Mouse (Mus musculus) adrenal gland, postnatal 4 days (tissue): ENCODE results near the gene Ulk1. TPM values are rescaled to one million over a fixed set of nuclear protein-coding genes. Genes with fewer than 3 reads are reported as not detected.
"Not testable (repeated sequence)": the region's sequence is repeated elsewhere in the genome, so short reads cannot be mapped to it uniquely, and the experiment has no call there.

Experiments used
- DNase-seq, 2 experiments: peaks; one replicate each; pipeline ENCODE4 v3.0.0; 2021 to 2022; ENCODE audit warnings: low spot score in 2 of 2, mixed read lengths in 2 of 2
- long read RNA-seq, 2 experiments: library from polyadenylated mRNA; stranded (forward); transcript quantifications; one replicate each; pipeline ENCODE4 v2.0.0; 2021
- total RNA-seq, 2 experiments: library from RNA; stranded (reverse); gene quantifications; 2 replicates each; pipeline ENCODE4 v1.2.3; 2021

Gene Ulk1
- 10 to 100 TPM; 59.5 to 64.8 TPM for total RNA-seq
- long read RNA-seq, experiment 1, full-length matches to known transcripts, result 1 of 16 reads
- long read RNA-seq, experiment 1, partial matches to known transcripts, result 10 of 16 reads
- long read RNA-seq, experiment 1, other reads (novel, unspliced or antisense), result 5 of 16 reads
- long read RNA-seq, experiment 2, partial matches to known transcripts, result 16 of 27 reads
- long read RNA-seq, experiment 2, other reads (novel, unspliced or antisense), result 11 of 27 reads

DNA sequence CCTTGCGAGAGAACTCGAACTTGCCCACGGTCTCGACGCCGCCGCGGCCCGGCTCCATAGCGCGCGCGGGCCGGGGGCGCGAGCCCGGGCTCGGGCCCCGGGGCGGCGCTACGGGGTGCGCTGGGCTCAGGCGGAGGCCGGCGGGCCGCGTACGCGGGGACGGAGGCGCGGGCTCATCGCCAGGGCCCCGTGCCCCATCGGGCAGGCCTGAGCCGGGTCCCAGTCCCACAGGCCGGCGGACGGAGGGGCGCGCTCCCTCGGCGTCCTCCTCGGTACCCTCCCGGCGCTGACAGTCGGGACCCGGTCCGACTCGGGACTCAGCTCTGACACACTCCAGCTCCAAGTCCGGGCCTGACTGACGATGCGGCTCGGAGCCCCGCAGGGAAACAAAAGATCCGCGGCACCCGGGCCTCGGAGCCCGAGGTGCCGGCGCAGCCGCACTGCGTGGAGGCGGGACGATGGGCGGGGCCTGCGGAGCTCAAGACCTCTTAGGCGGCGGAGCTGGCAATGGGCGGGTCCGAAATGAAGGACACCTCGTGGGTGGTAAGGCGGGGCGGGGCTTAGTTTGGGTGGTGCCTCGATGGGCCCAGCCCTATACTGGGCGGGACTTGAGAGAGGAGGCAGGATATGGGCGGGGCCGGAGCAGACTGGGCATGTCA is at the start of gene Ulk1:
Gene Ulk1 (minus strand): TSS at position 431 of the 659 bp plus-strand sequence.
- peak; percentile 96 to 100 for DNase-seq

DNA sequence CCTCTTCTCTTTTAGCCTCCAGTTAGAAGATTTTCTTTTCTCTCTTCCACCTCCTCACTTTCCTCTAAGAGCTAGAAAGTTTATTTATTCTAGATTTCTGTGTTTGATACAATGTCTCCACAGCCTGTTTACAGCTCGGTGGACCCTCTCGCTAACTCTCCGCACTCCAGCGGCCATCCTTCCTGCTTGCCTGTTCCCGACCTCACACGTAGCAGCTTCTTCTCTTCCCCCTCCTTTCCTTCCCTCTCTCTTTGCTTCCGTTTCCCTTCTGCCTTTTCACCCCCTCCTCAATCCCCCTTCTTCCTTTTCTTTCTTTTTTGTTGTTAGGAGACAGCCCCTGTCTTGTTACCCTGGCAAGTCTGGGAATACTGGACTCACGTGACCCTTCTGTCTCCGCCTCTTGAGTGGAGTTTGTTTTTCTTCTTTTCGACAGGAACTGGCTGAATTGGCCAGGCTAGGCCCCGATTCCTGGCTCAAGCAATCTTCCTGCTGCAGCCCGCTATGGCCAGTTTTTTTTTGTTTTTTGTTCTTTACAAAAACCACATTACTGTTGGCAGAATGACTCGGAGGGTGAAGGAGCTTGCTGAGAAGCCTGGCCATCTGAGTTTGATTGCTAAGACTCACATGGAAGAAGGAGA is 49.2 kb upstream of the Ulk1 start:
- DNase-seq, result no peak

DNA sequence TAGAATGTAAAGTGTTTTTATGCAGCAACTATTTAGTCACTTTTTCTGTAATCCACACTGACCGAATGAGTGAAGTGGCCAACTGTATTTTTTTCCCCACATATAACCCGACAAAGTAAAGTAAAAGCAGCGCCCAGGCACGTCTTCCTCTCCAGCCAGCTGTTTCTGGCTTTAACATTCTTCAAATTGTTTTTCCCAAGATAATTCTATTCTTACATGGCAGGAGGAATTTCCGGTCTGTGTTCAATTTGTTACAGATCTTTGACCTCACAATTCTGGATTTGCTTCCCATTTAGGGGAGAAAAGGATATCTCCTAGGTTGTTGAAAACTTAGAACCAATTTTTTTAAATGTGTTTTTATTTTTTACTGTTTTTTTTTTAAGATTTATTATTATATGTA is 47.2 kb upstream of the Ulk1 start:
- no peak for DNase-seq

DNA sequence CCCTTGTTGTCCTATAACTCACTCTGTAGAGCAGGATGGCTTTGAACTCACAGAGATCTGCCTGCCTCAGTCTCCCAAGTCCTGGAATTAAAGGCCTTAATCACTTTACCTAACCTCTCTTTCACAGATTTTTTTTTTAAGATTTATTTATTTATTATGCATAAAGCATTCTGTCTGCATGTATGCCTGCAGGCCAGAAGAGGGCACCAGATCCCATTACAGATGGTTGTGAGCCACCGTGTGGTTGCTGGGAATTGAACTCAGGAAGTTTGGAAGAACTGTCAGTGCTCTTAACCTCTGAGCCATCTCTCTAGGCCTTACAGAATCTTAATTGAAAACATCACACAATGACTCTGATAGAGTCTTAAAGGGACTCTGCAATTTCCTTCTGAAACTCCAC is 43.1 kb upstream of the Ulk1 start:
- DNase-seq, result no peak

DNA sequence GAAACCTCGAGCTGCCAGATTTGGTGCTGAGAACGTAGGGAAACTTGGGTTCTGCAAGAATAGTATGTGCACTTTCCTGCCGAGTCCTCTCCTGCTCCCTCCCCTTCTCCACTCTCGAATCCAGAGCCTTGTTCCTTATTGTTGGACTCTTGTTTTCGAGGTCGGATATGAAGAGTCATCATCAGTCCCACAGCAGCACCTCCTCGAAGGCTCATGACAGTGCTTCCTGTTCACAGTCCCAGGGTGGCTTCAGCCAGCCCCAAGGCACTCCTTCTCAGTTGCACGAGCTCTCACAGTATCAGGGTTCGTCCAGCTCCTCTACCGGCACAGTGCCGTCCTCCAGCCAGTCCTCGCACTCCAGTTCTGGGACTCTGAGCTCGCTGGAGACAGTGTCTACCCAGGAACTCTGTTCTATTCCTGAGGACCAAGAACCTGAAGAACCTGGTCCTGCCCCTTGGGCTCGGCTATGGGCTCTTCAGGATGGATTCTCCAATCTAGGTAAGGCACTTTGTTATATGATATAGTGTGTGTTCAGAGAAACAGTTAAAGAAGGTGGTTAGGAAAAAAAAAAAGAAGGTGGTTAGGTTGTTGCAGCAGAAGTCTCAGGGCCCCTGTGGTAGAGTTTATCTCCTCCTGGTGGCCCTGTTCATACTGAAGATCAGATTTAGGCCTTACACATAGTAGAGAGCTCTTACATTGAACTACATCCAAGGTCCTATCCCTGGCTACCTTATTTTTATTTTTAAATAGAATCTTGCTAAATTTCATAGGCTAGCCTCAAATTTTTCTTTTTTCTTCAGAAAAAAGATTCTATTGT is 31.4 kb upstream of the Ulk1 start:
- no peak for DNase-seq

DNA sequence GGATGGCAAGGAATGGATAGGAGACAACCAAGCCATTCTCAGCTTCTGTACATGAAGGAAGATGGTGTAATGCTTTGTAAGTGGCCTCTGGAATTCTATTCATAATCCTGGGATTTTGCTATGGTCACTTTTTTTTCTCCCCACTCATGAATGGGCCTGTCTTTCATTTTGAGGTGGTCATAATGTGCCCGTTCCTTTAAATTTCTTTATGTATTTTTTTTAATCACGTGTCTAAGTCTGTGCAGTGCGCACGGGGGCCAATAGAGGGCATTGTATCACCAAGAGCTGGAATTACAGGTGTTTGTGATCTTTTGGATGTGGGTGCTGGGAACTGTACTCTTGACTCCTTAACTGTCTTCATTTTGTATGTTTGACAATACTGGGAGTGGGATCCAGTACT is 30.6 kb upstream of the Ulk1 start:
- DNase-seq, result no peak

DNA sequence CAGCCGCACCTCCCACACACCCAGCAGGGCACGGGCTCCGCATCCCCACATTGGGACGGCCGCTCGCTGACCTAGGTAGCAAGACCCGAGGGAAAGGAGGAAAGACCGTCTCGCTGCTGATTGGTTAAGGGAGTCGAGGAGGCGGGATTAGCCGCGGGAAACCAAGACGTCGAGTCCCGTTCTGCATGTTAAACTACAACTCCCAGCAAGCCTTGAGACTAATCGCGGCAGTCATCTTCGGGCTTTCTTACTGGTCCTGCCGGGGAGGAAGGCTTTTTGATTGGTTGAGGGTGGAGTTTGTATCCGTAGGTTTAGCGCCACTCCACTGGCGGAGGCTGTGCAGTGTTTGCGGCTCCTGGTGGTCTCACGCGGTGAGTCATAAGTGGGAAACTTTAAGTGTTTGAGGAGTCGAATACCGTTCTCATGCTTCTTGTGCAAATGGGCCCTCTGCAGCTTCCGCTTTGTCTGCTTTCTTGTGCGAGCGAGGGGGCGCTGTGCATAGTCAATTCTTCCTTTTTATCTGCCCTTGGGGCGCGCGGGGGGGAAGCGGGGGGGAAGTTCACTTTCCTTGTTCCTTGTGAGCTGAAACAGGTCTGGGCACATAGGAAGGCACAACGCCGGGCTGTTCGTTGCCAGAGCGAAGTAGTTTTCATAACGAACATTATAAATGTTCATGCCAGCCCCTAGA is 29.9 kb upstream of the Ulk1 start, which contains the start of the genes Hscb and Chek2:
Gene Hscb (minus strand): TSS at position 100 of the 688 bp plus-strand sequence.
Gene Chek2 (plus strand): TSS at position 302 of the 688 bp plus-strand sequence.
- DNase-seq, result peak; percentile 80 to 90

DNA sequence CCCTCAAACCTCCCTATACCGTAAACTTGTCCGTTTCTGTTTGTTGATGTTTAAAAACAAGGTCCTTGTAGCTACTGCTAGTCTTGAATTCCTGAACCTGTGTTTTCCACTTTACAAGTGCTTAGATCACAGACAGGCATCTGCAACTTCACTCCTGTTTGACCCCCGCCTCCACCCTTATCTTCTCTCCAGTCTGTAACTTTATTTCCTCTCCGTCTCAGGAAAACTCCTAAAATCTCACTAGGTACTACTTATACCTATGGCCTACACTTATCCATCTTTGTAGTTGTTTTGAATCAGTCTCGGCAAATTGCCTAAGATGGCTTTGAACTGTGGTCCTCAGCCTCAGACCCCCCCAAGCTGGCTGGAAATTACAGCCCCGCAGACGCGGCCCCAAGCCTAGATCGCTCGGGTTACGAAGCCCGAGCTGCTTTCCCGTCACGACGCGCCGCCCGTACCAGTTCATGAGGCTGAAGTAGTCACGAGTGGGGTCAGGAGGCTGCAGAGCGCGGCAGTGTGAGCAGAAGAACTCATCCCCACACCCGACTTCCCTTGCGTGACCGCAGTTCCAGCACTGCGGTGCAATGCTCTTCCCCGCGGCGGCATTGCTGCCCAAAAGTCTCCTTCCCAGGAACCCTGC is 29.3 kb upstream of the Ulk1 start:
- DNase-seq, result no peak

DNA sequence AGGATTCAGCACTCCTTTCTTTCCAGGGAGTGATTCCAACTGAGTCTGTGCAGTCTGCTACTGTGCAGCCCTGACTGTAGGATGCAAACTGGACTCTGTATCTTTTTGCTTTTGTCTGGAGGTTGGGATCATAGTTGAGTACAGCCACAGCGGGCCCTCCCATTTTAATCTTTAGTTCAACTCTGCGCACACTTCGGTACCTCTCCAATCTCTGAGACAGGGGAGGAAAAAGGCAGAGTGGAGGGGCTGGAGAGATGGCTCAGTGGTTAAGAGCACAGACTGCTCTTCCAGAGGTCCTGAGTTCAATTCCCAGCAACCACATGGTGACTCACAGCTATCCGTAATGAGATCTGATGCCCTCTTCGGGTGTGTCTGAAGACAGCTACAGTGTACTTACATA is 28.1 kb upstream of the Ulk1 start:
- not testable (repeated sequence) for DNase-seq

DNA sequence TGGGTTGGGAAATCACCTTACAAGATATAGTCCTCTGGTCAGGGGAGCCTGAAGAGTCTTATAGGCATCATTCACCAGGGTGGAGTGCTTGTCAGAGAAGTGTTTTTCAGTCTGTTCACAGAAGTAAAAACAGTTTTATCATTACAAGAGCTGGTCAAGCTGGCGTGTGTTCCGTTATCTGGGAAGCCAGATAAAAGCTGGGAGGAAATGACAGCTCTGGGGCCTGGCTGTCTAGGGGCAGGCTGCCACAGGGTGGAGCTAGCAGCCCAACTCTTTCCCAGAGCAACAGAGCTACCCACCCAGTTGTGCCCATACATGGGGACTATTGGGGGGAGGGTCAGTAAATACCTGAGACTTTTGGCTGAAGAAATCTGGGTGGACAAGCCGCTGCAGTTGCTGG is 26.1 kb upstream of the Ulk1 start:
- DNase-seq, result peak; percentile 6 to 15

DNA sequence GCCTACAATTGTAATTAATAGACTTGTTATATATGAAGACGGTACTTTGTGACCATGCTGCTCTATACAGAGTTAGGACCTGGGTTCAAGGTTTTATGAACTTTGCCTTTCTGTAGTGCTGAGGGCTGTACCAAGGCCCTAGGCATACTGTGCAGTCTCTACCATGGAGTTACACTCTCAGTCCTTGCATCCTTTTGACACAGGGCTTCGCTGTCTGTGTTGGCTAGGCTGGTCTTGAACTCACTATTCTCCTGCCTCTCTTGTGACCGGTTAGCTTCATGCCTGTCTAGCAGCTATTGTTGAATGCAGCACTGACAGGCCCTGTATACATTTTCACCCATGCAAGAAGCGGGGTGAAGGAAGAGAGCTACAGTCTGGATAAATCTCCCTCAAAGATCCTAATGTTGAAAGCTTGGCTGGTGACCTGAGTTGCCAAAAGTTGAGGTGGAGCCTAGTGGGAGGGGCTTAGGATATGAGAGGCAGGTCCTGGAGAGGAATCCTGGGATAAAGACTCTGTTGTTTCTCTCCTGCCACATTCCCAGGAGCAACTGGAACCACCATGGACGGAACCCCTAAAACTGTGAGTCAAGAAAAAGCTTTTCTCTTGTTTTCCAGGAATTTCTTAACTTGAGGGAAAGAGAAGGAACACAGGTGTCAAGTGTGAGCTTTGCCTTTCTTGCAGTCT is 21.3 kb upstream of the Ulk1 start:
- no peak for DNase-seq

DNA sequence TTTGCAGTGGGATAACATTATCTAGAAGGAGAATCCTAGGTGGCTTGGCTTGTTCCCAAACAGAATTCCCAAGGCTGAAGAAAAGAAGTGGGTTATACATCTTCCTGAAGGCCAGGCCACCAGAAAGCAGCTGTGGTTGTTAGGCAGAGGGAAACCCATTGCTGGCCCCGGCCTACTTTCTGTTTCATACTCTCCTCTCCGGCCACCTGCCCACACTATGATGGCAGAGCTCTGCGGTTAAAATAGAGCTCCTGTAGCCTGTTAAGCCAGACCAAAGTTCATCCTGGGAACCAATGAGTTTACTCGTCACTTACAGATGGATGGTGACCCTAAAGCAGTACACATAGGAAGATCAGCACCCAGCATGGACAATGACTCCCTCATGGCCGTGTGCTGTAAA is 17.7 kb upstream of the Ulk1 start:
- no peak for DNase-seq

DNA sequence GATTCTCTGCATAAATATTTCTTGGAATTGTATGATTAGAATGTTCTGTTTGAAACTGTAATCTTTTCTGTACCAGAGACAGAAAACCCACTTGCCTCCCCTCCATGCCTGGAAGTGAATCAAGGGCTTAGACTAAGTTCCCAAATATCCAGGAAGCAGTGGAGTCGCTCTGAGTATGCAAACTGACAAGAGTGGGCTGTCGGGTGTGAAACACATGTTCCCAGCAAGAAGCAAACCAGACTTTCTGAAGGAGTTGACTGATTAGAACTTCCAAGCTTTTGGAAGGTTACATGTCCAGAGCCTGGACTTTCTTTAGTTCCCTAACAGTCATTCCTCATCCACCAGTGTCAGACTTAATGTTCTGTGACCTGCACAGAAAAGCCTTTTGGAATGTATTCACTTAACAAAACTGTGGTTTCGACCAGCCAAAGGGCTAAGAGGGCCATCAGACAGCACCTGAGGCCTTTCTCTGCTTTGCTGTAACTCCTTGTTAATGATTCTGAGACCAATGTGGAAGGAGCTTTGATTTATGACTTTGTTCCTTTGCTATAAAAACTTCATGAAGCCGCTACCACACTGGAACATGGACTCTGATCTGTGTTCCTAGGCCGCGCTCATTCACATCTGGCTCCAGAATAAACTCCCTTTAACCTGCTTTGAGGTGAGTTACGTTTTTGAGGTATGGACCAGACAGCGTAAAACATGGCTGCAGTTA is 17.0 kb upstream of the Ulk1 start:
- no peak for DNase-seq

DNA sequence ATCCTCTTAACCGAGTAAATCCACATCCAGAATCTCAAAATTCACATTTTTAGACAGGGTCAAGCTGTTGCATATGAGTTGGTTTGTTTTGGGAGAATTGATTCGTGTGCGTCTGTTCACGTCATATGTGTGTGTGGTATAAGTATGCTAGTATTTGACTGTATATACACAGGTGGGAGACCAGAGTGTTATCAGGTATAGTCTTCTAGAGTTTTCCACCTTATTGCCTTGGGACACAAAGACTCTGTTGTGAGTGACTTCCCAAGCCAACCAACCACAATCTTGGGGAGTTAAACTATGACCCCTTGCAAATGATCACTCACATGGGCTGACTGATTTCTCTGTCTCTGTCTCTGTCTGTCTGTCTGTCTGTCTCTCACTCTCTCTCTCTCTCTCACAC is 14.5 kb upstream of the Ulk1 start:
- DNase-seq, result no peak

DNA sequence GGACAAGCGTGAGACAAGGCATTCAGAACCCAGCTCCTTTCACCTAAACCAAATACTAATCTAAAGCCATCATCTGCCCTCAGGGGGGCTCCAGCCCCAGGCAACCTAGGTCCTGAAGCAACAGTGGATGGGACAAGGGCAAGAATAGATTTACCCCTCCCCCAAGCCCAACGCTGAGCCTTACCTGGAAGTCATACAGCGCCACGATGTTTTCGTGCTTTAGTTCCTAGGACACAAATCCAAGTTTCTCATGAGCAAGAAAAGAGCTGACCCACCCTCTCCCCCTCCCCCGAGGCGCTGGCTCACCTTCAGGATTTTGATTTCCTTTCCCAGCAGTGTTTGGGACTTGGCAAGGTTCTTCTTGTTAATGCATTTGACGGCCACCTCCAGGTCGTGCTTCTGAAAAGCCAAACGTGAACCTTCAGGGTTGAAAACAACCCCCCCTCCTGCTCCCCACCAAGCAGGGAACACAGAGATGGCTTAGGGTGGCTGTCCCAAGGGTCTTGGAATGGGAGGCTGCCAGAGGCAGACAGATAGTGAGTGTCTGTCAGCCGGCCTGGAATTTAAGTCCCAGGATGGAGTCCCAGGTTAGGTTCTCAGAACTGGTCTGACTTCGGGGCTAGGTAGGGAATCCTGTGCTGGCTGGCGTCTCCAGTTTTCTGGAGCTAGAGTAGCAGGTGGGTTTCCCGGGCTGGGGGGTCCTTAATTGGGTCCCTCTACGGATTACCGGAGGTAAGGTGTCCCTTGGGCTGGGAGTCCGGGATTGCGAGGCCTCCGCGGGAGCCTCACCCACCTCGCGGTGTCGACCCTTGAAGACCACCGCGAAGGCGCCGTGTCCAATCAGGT is 853 bp downstream of the Ulk1 start:
- DNase-seq, result no peak

DNA sequence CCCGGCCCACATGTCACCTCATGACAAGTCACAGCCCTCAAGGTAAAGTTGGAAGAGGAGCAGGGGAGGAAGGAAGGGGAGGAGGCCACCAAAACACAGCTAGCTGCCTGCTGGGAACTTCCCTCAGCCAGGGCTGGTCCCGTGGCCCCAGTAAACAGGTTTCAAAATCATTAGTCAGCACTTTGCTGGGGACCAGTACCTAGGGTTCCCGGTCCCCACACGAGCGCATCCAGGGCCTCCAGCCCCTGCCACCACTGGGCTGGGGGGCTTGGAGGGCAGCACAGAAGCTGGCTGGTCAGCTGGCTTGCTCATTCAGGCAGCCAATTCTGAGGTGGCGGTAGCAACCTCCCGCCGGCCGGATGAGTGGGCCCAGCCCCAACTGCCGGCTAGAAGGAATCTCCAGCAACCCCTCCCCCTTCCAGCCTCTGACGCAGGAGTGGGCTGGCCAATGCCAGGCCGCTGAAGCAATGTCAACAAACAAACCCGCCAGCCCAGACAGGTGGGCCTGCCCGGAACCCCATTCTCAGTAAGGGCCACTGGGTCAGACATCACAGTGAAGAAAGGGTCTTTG is 1.8 kb downstream of the Ulk1 start:
- peak; percentile 58 to 70 for DNase-seq

DNA sequence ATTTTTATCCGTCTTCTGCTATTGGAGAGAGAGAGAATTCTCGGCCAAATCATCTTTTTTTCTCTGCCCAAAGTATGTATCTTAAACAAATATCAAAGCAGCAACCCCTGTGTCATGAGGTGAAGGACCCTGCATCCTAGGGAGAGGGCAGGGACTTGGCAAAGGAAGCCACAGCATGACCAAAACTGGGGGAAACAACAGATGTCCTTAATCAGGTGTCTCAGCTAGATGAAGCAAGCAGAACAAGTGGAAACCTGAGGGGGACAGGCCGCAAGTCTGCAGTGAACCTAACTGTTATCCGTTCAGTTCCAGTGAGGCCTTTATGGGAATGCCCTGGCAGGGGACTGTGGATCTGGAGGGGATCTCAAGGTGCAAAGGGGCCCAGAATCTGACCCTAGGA is 2.4 kb downstream of the Ulk1 start:
- DNase-seq, result no peak

DNA sequence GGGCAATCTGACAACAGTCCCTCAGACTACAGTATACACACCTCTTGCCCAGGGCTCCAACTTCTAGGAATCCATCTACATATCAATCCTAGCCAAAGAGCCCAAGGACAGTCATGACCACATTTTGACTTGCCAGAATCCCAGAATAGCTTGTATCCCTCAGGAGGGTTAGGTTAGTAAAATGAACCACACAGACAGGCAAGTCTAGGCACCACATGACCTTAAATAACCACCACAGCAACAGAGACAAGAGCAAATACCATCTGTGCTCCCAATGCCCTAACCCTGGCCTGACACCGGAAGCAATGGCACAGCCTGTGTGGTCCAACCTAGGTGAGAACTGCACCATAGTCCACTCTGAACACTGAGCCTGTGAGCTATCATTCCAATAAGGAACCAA is 3.2 kb downstream of the Ulk1 start:
- no peak for DNase-seq
